Mouse (Mus musculus) hindbrain, embryonic 10.5 days (tissue): Measurements from ENCODE around the gene Fhit. TPM values are rescaled to one million over a fixed set of nuclear protein-coding genes. Genes with fewer than 3 reads are reported as not detected.

Experiments used
- DNase-seq: peaks from one replicate; pipeline ENCODE4 v3.0.0-alpha.2; 2017; ENCODE audit warnings: low spot score
- H3K27ac ChIP-seq: fragments of 300-500 bp; sonication (generic); 2 replicates; pipeline ENCODE4 v1.5.1; 2016; ENCODE audit warnings: mild to moderate bottlenecking, moderate library complexity
- H3K27me3 ChIP-seq: fragments of 300-500 bp; sonication (generic); 2 replicates; pipeline ENCODE4 v1.6.1; 2016; ENCODE audit warnings: mild to moderate bottlenecking; ENCODE audit not compliant: poor library complexity, insufficient read depth, severe bottlenecking
- H3K36me3 ChIP-seq: fragments of 300-500 bp; sonication (generic); 2 replicates; pipeline ENCODE4 v1.6.1; 2016; ENCODE audit warnings: mild to moderate bottlenecking, moderate library complexity
- H3K4me1 ChIP-seq: fragments of 300-500 bp; sonication (generic); replicated peaks from 2 replicates; pipeline ENCODE4 v1.6.1; 2016; ENCODE audit warnings: mild to moderate bottlenecking
- H3K4me3 ChIP-seq: fragments of 300-500 bp; sonication (generic); 2 replicates; pipeline ENCODE4 v1.5.1; 2016; ENCODE audit warnings: mild to moderate bottlenecking, moderate library complexity
- H3K9me3 ChIP-seq: fragments of 300-500 bp; sonication (generic); 2 replicates; pipeline ENCODE4 v1.6.1; 2016; ENCODE audit warnings: mild to moderate bottlenecking, moderate library complexity
- WGBS: fragments of 180-500 bp; shearing (Covaris S2); methylation state at CpG from one replicate; pipeline ENCODE4 v1.1.7; 2016; 5-methylcytosine and 5-hydroxymethylcytosine counted together
- polyA plus RNA-seq: library from polyadenylated mRNA; unstranded; fragments of >200 nt; fragmentation: Nextera tagmentation; extraction: Ambion mirVana; gene quantifications from 2 replicates; pipeline ENCODE4 v1.2.1, GENCODE M21; 2016

Fhit gene
- polyA plus RNA-seq, 1 experiment from 2014 or later = 4.4 TPM

- Histone ChIP-seq H3K36me3 (no peaks in the 10 kb centered on the region), H3K9me3 (no peaks in the 10 kb centered on the region), H3K4me1 (no peaks in the 10 kb centered on the region), H3K4me3 (no peak overlapping the region), H3K27ac (no peak overlapping the region), H3K27me3 (no peaks in the 10 kb centered on the region)
- WGBS = 93% methylated on average over 5 of the region's 5 CpGs
- DNase-seq = no peak
These were observed 956.1 kb downstream of the Fhit start for GRCm38 (mm10) chr14:10205699-10206098.

GRCm38 (mm10) chr14:10205290-10205689 lies 956.5 kb downstream of the Fhit start:
- no peaks in the 10 kb centered on the region for H3K9me3 ChIP-seq
- H3K36me3 ChIP-seq = no peaks in the 10 kb centered on the region
- H3K27me3 ChIP-seq = no peaks in the 10 kb centered on the region
- no peak overlapping the region for H3K27ac ChIP-seq
- DNase-seq = no peak
- 93% methylated on average over 4 of the region's 4 CpGs for WGBS
- no peaks in the 10 kb centered on the region for H3K4me1 ChIP-seq
- no peak overlapping the region for H3K4me3 ChIP-seq

DNA sequence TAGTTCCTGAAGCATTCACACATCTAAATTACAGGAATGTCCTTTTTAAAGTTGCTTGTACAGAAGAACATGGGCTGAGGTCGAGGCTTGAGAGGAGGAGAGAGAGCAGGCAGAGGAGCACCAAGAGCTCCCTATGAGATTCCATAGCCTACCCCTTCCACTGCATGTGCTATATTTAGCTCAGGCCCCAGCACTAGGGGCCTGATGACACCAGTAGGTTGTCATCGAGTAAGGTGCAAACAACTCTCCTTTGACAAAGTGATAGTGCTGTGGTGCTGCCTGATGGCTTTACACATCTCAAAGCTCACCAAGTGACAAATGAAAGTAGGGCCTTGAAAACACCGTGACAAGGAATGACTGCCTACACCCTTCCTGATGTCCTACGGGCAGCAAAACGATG lies 967.7 kb downstream of the Fhit start:
- no peaks in the 10 kb centered on the region for H3K9me3 ChIP-seq
- H3K27ac ChIP-seq = no peak overlapping the region
- H3K4me3 ChIP-seq = no peak overlapping the region
- H3K27me3 ChIP-seq = no peaks in the 10 kb centered on the region
- DNase-seq = no peak
- H3K4me1 ChIP-seq = no peaks in the 10 kb centered on the region
- 72% methylated on average over 5 of the region's 5 CpGs for WGBS
- H3K36me3 ChIP-seq = no peaks in the 10 kb centered on the region

DNA sequence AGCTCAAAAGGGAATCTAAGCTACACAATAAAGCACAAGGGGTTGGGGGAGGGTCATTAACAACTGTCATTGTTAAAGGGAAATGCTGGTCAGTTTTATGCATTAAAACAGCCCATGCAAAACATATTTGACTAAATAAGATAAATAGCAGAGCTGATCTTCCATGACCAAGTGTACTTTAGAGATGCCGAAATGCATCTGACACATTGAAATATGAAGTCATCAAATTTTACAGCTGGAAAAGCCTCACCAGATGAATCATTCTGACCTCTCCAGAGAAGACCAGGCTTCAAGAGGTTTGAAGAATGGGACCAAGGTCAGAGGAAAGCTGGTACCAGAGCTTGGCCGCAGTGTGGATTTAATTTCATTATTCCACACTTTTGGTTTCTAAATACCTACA lies 990.1 kb downstream of the Fhit start:
- no peak for DNase-seq
- no peaks in the 10 kb centered on the region for H3K36me3 ChIP-seq
- no peaks in the 10 kb centered on the region for H3K9me3 ChIP-seq
- no peaks in the 10 kb centered on the region for H3K27me3 ChIP-seq
- peaks cover 12% of the 10 kb centered on the region; the same call in 1 of the 2 replicates for H3K4me1 ChIP-seq
- WGBS = 78% methylated on average over 2 of the region's 2 CpGs
- H3K4me3 ChIP-seq = no peak overlapping the region
- H3K27ac ChIP-seq = no peak overlapping the region

GRCm38 (mm10) chr14:10166641-10167429 lies 995.0 kb downstream of the Fhit start:
- DNase-seq = no peak
- H3K27me3 ChIP-seq = no peaks in the 10 kb centered on the region
- H3K27ac ChIP-seq = no peak overlapping the region
- 83% methylated on average over 6 of the region's 6 CpGs for WGBS
- no peaks in the 10 kb centered on the region for H3K9me3 ChIP-seq
- no peak overlapping the region for H3K4me3 ChIP-seq
- H3K36me3 ChIP-seq = no peaks in the 10 kb centered on the region
- H3K4me1 ChIP-seq = no peaks in the 10 kb centered on the region

GRCm38 (mm10) chr14:10149872-10150271 lies 1012.0 kb downstream of the Fhit start:
- no peaks in the 10 kb centered on the region for H3K27me3 ChIP-seq
- no peak overlapping the region for H3K27ac ChIP-seq
- peak; percentile 23 for DNase-seq
- peaks cover 6% of the 10 kb centered on the region; the same call in 1 of the 2 replicates for H3K4me1 ChIP-seq
- H3K36me3 ChIP-seq = no peaks in the 10 kb centered on the region
- no peaks in the 10 kb centered on the region for H3K9me3 ChIP-seq
- no peak overlapping the region for H3K4me3 ChIP-seq
- 43% methylated on average over 5 of the region's 5 CpGs for WGBS

DNA sequence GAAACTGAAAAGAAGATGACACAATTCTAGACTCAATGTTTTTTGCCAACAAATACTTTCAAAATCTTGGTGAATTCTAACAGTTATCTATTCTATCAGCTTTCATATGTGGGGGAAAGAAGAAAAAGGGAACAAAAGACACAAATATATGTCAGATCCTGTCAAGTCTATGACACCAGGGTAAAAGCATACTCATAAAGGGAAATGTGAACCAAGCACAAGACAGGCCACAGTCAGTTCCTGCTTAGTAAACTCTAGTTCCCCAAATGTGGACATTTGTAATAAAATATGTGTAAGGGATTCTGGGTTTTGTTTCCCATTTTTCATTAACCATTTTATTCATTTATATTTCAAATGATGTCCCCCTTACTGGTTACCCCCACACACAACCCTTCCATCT lies 1022.5 kb downstream of the Fhit start:
- Histone ChIP-seq H3K27me3 (no peaks in the 10 kb centered on the region), H3K4me3 (no peak overlapping the region), H3K9me3 (no peaks in the 10 kb centered on the region), H3K36me3 (no peaks in the 10 kb centered on the region), H3K27ac (no peak overlapping the region), H3K4me1 (no peaks in the 10 kb centered on the region)
- no peak for DNase-seq

- no peaks in the 10 kb centered on the region for H3K36me3 ChIP-seq
These were observed 1028.0 kb downstream of the Fhit start for GRCm38 (mm10) chr14:10133873-10134272.

DNA sequence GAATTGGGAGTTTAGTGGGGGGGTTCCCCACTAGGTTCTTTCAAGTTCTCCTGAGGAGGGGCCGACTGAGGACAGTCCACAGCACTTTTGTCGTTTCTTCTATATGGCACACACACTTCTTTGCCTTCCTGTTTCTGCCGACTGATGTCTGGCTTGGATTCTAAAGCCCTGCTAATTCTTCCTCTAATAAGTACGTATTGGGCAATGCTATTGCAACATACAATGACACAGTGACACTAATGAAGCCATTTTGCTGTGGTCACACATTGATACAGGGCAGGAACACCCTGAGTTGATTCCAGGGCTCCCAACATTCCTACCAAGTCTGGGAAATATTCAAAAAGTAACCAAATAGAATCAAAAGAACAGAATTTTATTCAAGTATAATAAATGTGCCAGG lies 1032.2 kb downstream of the Fhit start:
- H3K36me3 ChIP-seq = no peaks in the 10 kb centered on the region
- 90% methylated on average over 4 of the region's 4 CpGs for WGBS
- DNase-seq = no peak

More at GRCm38 (mm10) chr14:10133873-10134272, 1028.0 kb downstream of the Fhit start:
- Histone ChIP-seq H3K9me3 (no peaks in the 10 kb centered on the region), H3K4me1 (no peaks in the 10 kb centered on the region), H3K27me3 (no peaks in the 10 kb centered on the region), H3K4me3 (no peak overlapping the region), H3K27ac (no peak overlapping the region)
- 95% methylated on average over 10 of the region's 10 CpGs for WGBS
- no peak for DNase-seq

GRCm38 (mm10) chr14:10129088-10129487 lies 1032.7 kb downstream of the Fhit start:
- Histone ChIP-seq H3K4me3 (no peak overlapping the region), H3K27ac (no peak overlapping the region), H3K36me3 (no peaks in the 10 kb centered on the region), H3K4me1 (no peaks in the 10 kb centered on the region), H3K9me3 (no peaks in the 10 kb centered on the region), H3K27me3 (no peaks in the 10 kb centered on the region)
- WGBS = 86% methylated on average over 7 of the region's 7 CpGs
- DNase-seq = no peak

More for the DNA sequence above, 1032.2 kb downstream of the Fhit start:
- Histone ChIP-seq H3K27ac (no peak overlapping the region), H3K4me1 (no peaks in the 10 kb centered on the region), H3K4me3 (no peak overlapping the region), H3K9me3 (no peaks in the 10 kb centered on the region), H3K27me3 (no peaks in the 10 kb centered on the region)

- Histone ChIP-seq H3K9me3 (no peaks in the 10 kb centered on the region), H3K27me3 (no peaks in the 10 kb centered on the region), H3K36me3 (no peaks in the 10 kb centered on the region), H3K4me3 (no peak overlapping the region), H3K4me1 (no peaks in the 10 kb centered on the region), H3K27ac (no peak overlapping the region)
- DNase-seq = no peak
These were observed 1035.3 kb downstream of the Fhit start for GRCm38 (mm10) chr14:10126536-10126935.

DNA sequence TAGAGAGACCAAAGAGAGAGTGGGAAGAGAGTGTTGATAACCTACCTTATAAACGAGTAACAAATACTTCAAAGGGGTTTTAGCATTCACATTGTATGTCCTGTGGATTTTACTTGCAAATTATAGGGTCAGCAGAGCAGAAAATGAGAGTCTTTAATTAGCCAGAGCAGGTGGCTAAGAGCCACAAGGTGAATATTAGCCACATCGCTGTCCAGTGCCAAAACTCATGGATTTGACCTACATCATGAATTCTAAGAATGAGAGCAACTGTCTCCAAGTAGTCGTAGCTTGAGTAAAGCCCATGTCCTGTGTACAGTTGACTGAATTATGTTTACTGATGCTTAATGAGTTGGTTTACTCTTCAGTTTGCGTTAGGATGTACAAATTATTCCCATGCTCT lies 1039.7 kb downstream of the Fhit start:
- no peaks in the 10 kb centered on the region for H3K4me1 ChIP-seq
- no peaks in the 10 kb centered on the region for H3K27me3 ChIP-seq
- WGBS = 88% methylated on average over 4 of the region's 4 CpGs
- H3K36me3 ChIP-seq = no peaks in the 10 kb centered on the region
- no peak overlapping the region for H3K27ac ChIP-seq
- H3K9me3 ChIP-seq = no peaks in the 10 kb centered on the region
- H3K4me3 ChIP-seq = no peak overlapping the region
- no peak for DNase-seq

DNA sequence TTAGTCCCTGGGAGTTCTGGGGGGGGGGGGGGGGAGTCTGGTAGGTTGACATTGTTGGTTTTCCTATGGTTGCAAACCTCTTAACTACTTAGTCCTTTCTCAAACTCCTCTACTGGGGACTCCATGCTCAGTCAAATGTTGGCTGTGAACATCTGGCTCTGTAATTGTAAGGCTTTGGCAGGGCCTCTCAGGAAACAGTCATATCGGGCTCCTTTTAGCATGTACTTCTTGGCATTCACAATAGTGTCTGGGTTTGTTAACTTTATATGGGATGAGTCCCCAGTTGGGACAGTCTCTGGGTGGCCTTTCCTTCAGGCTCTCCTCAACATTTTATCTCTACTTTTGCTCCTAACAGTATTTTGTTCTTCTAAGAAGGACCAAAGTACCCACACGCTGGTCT lies 1065.6 kb downstream of the Fhit start:
- 93% methylated on average over 2 of the region's 2 CpGs for WGBS
- no peak overlapping the region for H3K27ac ChIP-seq

GRCm38 (mm10) chr14:10079062-10079461 lies 1082.8 kb downstream of the Fhit start:
- Histone ChIP-seq H3K9me3 (no peaks in the 10 kb centered on the region), H3K36me3 (no peaks in the 10 kb centered on the region), H3K27ac (no peak overlapping the region), H3K4me1 (no peaks in the 10 kb centered on the region), H3K27me3 (no peaks in the 10 kb centered on the region), H3K4me3 (no peak overlapping the region)
- 85% methylated on average over 3 of the region's 3 CpGs for WGBS
- DNase-seq = no peak

More for the DNA sequence above, 1065.6 kb downstream of the Fhit start:
- no peak overlapping the region for H3K4me3 ChIP-seq
- H3K4me1 ChIP-seq = no peaks in the 10 kb centered on the region
- H3K36me3 ChIP-seq = no peaks in the 10 kb centered on the region
- DNase-seq = no peak
- no peaks in the 10 kb centered on the region for H3K27me3 ChIP-seq
- H3K9me3 ChIP-seq = no peaks in the 10 kb centered on the region
